Mouse (Mus musculus) ES-E14 (cell line): ENCODE measurements around the gene Cib2.

Experiments
- CHD2 ChIP-seq: IDR thresholded peaks from 2 replicates; pipeline ENCODE4 v1.6.1; 2014; ENCODE audit warnings: mild to moderate bottlenecking, low read depth, low read length, inconsistent platforms
- HCFC1 ChIP-seq: IDR thresholded peaks from 2 replicates; pipeline ENCODE4 v1.6.1; 2012; ENCODE audit warnings: low read length, inconsistent platforms, borderline replicate concordance; ENCODE audit not compliant: insufficient read depth
- ZNF384 ChIP-seq: IDR thresholded peaks from 2 replicates; pipeline ENCODE4 v1.6.1; 2012; ENCODE audit warnings: low read depth, low read length, inconsistent platforms

GRCm38 (mm10) chr9:54515991-54516390 lies 44.0 kb downstream of the Cib2 start:
- TF ChIP-seq HCFC1 (no peak), ZNF384 (no peak), CHD2 (no peak)
